Mouse (Mus musculus) spleen, adult 2 months (tissue): Measurements from ENCODE around the gene Rgs16.

Experiments
- CTCF ChIP-seq: fragments of 200-500 bp; IDR thresholded peaks from 2 replicates; pipeline ENCODE4 v1.5.1; 2011; ENCODE audit warnings: mild to moderate bottlenecking, inconsistent platforms; ENCODE audit not compliant: insufficient read depth, insufficient read length, insufficient replicate concordance; ENCODE audit errors: extremely low read depth
- POLR2A ChIP-seq: fragments of 200-500 bp; IDR thresholded peaks from 2 replicates; pipeline ENCODE4 v1.6.1; 2011; ENCODE audit warnings: low read depth, low read length, inconsistent platforms

GRCm38 (mm10) chr1:153726636-153727035, 13.5 kb upstream of the Rgs16 start:
- TF ChIP-seq CTCF: no peak
- TF ChIP-seq POLR2A: no peak
